Comparison of ENCODE assay signal across 26 mouse cellular contexts in genomic region chr15:85694379-85694778, GRCm38 (mm10). TPM values are rescaled to one million over a fixed set of nuclear protein-coding genes. Genes with fewer than 3 reads are reported as not detected.
"Had no signal": no experiment of that assay in that cellular context is flagged by ENCODE, and none has a peak within 500 bp of the region (broad histone marks: within the 10 kb centered on the region; RNA-seq: fewer than 3 reads in every experiment).

No protein-coding gene starts in this region.

- H3K36me3 ChIP-seq: midbrain, embryonic 10.5 days had no signal

- H3K4me2 ChIP-seq: limb, embryonic 12.5 days; limb, embryonic 15.5 days; liver, embryonic 11.5 days; lung, embryonic 14.5 days; midbrain, embryonic 13.5 days; neural tube, embryonic 12.5 days had no signal

- DNase-seq: kidney, adult 18-20 months; kidney, adult 9 months; kidney, postnatal 14 days; kidney, postnatal 4 days; layer of hippocampus, postnatal 36 days; left cerebral cortex, postnatal 4 days; liver, postnatal 0 days; lung, embryonic 14.5 days; lung, postnatal 36 days; right cerebral cortex, postnatal 14 days; right cerebral cortex, postnatal 4 days; thymus, adult 2 months; thymus, postnatal 14 days; thymus, postnatal 4 days had no signal

- H3K4me3 ChIP-seq: left cerebral cortex, adult 2 months; limb, embryonic 12.5 days; limb, embryonic 15.5 days; megakaryocyte, embryonic 14.5 days; midbrain, embryonic 10.5 days; midbrain, embryonic 13.5 days; neural tube, embryonic 12.5 days had no signal

- ATAC-seq: liver, postnatal 0 days; lung, postnatal 0 days; midbrain, embryonic 13.5 days; midbrain, embryonic 16.5 days had no signal

- H3K27me3 ChIP-seq: limb, embryonic 15.5 days had no signal

RNA-seq across cellular contexts. Expression of gene Ppara, which starts 40.4 kb away (rescaled TPM):
- total RNA-seq: monocyte, adult 5-6 weeks; neutrophil, adult 5-6 weeks had no signal
